Comparison of ENCODE assay signal across 8 mouse cellular contexts in genomic region chr9:110132201-110132605, GRCm38 (mm10). TPM values are rescaled to one million over a fixed set of nuclear protein-coding genes. Genes with fewer than 3 reads are reported as not detected.
DNase-seq lines count a peak whose midpoint lies in the region; ATAC-seq and TF ChIP-seq lines count a peak whose summit lies in the region.

No protein-coding gene starts in this region.

- H3K9ac ChIP-seq in heart, adult 2 months (ENCODE audit: low read depth, low read length) = peak overlapping the region; percentile 81
- peak overlapping the region; percentile 94 for H3K9ac ChIP-seq in hindbrain, embryonic 13.5 days
- peak overlapping the region; percentile 92 for H3K9ac ChIP-seq in lung, embryonic 16.5 days (ENCODE audit: low read length)

- H3K27me3 ChIP-seq in heart, adult 2 months (ENCODE audit: control insufficient read depth, insufficient read depth, low read length) = no peaks in the 10 kb centered on the region
- no peaks in the 10 kb centered on the region for H3K27me3 ChIP-seq in hindbrain, embryonic 13.5 days
- H3K27me3 ChIP-seq in lung, embryonic 16.5 days (ENCODE audit: control insufficient read depth, insufficient read depth, low read depth, low read length) = no peaks in the 10 kb centered on the region
- no peaks in the 10 kb centered on the region for H3K27me3 ChIP-seq in splenic B cell, adult 2 months (ENCODE audit: control insufficient read depth, insufficient read depth, low read length, poor library complexity, severe bottlenecking)

- under 1% methylated on average over 31 of the region's 38 CpGs for WGBS in heart, adult 2 months
- WGBS in hindbrain, embryonic 13.5 days = under 1% methylated on average over 29 of the region's 38 CpGs
- 1% methylated on average over 21 of the region's 38 CpGs for WGBS in lung, embryonic 16.5 days

- TF ChIP-seq CTCF in heart, adult 2 months (IDR thresholded peaks at IDR 0.05) = no peak
- TF ChIP-seq CTCF in bone marrow macrophage, adult 2 months (IDR thresholded peaks at IDR 0.05; ENCODE audit: low read depth, low read length) = no peak

- H3K36me3 ChIP-seq in heart, adult 2 months (ENCODE audit: control insufficient read depth, insufficient read depth, low read length) = peaks cover 2% of the 10 kb centered on the region; the same call in 1 of the 2 replicates
- H3K36me3 ChIP-seq in hindbrain, embryonic 13.5 days = peaks cover 20% of the 10 kb centered on the region
- H3K36me3 ChIP-seq in lung, embryonic 16.5 days (ENCODE audit: control insufficient read depth, insufficient read depth, low read length) = peaks cover 13% of the 10 kb centered on the region
- no peaks in the 10 kb centered on the region; the same call in 1 of the 2 replicates for H3K36me3 ChIP-seq in splenic B cell, adult 2 months (ENCODE audit: control insufficient read depth, insufficient read depth, low read length, poor library complexity, severe bottlenecking)

- peak; percentile 78 for ATAC-seq in hindbrain, embryonic 13.5 days (ENCODE audit: low FRiP score)
- peak; percentile 65 for ATAC-seq in lung, embryonic 16.5 days (ENCODE audit: low read depth)

- intact Hi-C loops in heart, adult 2 months (cut with DNase I) = no loop called here

- H3K27ac ChIP-seq in heart, adult 2 months = peak overlapping the region; percentile 90
- H3K27ac ChIP-seq in bone marrow macrophage, adult 2 months (ENCODE audit: insufficient read depth, low read depth, low read length) = peak overlapping the region; percentile 55
- H3K27ac ChIP-seq in hindbrain, embryonic 13.5 days = peak overlapping the region; percentile 91
- peak overlapping the region; percentile 79 for H3K27ac ChIP-seq in lung, embryonic 16.5 days (ENCODE audit: low read length)

- no peak for DNase-seq in heart, adult 2 months
- DNase-seq in heart, adult 9 months (ENCODE audit: low spot score in 2 of 2) = no peak
- DNase-seq in 416B (ENCODE audit: low read depth) = peak; percentile 57
- DNase-seq in splenic B cell, adult 2 months (ENCODE audit: low read depth, low spot score) = peak; percentile 70
- DNase-seq in cerebellum, adult 18-20 months = no peak

- no peak for TF ChIP-seq POLR2A in heart, adult 2 months (IDR thresholded peaks at IDR 0.05; ENCODE audit: insufficient read depth, low read depth, low read length)
- no peak for TF ChIP-seq POLR2A in bone marrow macrophage, adult 2 months (IDR thresholded peaks at IDR 0.05; ENCODE audit: borderline replicate concordance, low read depth, low read length)

- H3K4me2 ChIP-seq in hindbrain, embryonic 13.5 days = peak overlapping the region; percentile 62
- H3K4me2 ChIP-seq in lung, embryonic 16.5 days (ENCODE audit: low read depth, low read length) = peak overlapping the region; percentile 52

- no peak for TF ChIP-seq EP300 in heart, adult 2 months (IDR thresholded peaks at IDR 0.05; ENCODE audit: insufficient read depth, low read depth, low read length)

- no peaks in the 10 kb centered on the region; the same call in none of the 2 replicates for H3K4me1 ChIP-seq in heart, adult 2 months (ENCODE audit: control insufficient read depth, insufficient read depth, low read length)
- H3K4me1 ChIP-seq in bone marrow macrophage, adult 2 months (ENCODE audit: control insufficient read depth, insufficient read depth, low read length) = peaks cover 24% of the 10 kb centered on the region
- peaks cover 44% of the 10 kb centered on the region for H3K4me1 ChIP-seq in hindbrain, embryonic 13.5 days (replicated peaks)
- peaks cover 14% of the 10 kb centered on the region for H3K4me1 ChIP-seq in lung, embryonic 16.5 days (replicated peaks; ENCODE audit: control insufficient read depth, insufficient read depth, low read length)

- peak overlapping the region; percentile 85 for H3K4me3 ChIP-seq in heart, adult 2 months
- H3K4me3 ChIP-seq in bone marrow macrophage, adult 2 months (ENCODE audit: insufficient read depth, low read length) = peak overlapping the region; percentile 88
- peak overlapping the region; percentile 84 for H3K4me3 ChIP-seq in hindbrain, embryonic 13.5 days
- H3K4me3 ChIP-seq in lung, embryonic 16.5 days (ENCODE audit: low read length) = peak overlapping the region; percentile 87

- no peaks in the 10 kb centered on the region for H3K9me3 ChIP-seq in hindbrain, embryonic 13.5 days
- no peaks in the 10 kb centered on the region for H3K9me3 ChIP-seq in lung, embryonic 16.5 days (ENCODE audit: control insufficient read depth, low read length)

- H3K79me2 ChIP-seq in heart, adult 2 months (replicated peaks; ENCODE audit: control insufficient read depth, insufficient read depth, low read length) = peaks cover 2% of the 10 kb centered on the region

RNA-seq across cellular contexts. Expression of gene Dhx30, which starts 14.6 kb away (rescaled TPM):
- total RNA-seq in heart, adult 2 months (2021) = 10 to 100 TPM; 64.8 to 68.6 TPM
- polyA plus RNA-seq in heart, adult 2 months (2012; rRNA removed) = 56.7 and 73.5 TPM in 2 replicates
- polyA plus RNA-seq in bone marrow macrophage, adult 2 months (2012; ENCODE audit: insufficient read depth, insufficient read length, missing spikeins) = 44.1 and 50.5 TPM in 2 replicates
- 186 and 189 TPM in 2 replicates for polyA plus RNA-seq in hindbrain, embryonic 13.5 days (2015; fragmentation: Nextera tagmentation; extraction: Ambion mirVana)
- polyA plus RNA-seq in lung, embryonic 16.5 days (2015; fragmentation: Nextera tagmentation; extraction: Ambion mirVana) = 117 and 119 TPM in 2 replicates

RNA-seq across cellular contexts. Expression of gene Smarcc1, which starts 14.7 kb away (rescaled TPM):
- total RNA-seq in heart, adult 2 months (2021) = 10 to 100 TPM; 24.1 to 25.2 TPM
- polyA plus RNA-seq in heart, adult 2 months (2012; rRNA removed) = 8.4 and 10.6 TPM in 2 replicates
- 29.7 and 31.9 TPM in 2 replicates for polyA plus RNA-seq in bone marrow macrophage, adult 2 months (2012; ENCODE audit: insufficient read depth, insufficient read length, missing spikeins)
- polyA plus RNA-seq in hindbrain, embryonic 13.5 days (2015; fragmentation: Nextera tagmentation; extraction: Ambion mirVana) = 133 and 135 TPM in 2 replicates
- 86.0 and 87.1 TPM in 2 replicates for polyA plus RNA-seq in lung, embryonic 16.5 days (2015; fragmentation: Nextera tagmentation; extraction: Ambion mirVana)

Comparison
In these comparisons a context has a peak if more than half of its experiments do, and no peak if none do; other contexts are left out.
1. DNase-seq: peak in 416B (single experiment) and splenic B cell, adult 2 months (single experiment); none in heart, adult 2 months (0 of 2), heart, adult 9 months (0 of 2) and cerebellum, adult 18-20 months (0 of 2).
2. Peak in every context shown above with its lines, with median percentiles within 50 percentile points of each other: H3K27ac ChIP-seq, H3K4me3 ChIP-seq and H3K9ac ChIP-seq.